Mouse (Mus musculus) thymus, postnatal 0 days (tissue): ENCODE measurements at regions not wholly inside any gene's neighbourhood (a gene's known extent, or its start where the extent isn't known, plus 50 kb on each side); places are given as distances from the start of the nearest gene placed in this dataset.

Source experiments
- DNase-seq: peaks from one replicate; pipeline ENCODE4 v3.0.0-alpha.2; 2015; ENCODE audit warnings: low spot score

- no peak for DNase-seq
Measured at GRCm38 (mm10) chr8:116229654-116230136, 275.1 kb upstream of the Dynlrb2 start.

GRCm38 (mm10) chr8:116227003-116227402 lies 277.8 kb upstream of the Dynlrb2 start:
- no peak for DNase-seq

GRCm38 (mm10) chr8:116223235-116223634 lies 281.5 kb upstream of the Dynlrb2 start:
- no peak for DNase-seq

- no peak for DNase-seq
Measured at GRCm38 (mm10) chr8:116215909-116216308, 288.9 kb upstream of the Dynlrb2 start.

- no peak for DNase-seq
Measured at GRCm38 (mm10) chr8:116215286-116215860, 289.4 kb upstream of the Dynlrb2 start.

GRCm38 (mm10) chr8:116203631-116204030 lies 301.1 kb upstream of the Dynlrb2 start:
- no peak for DNase-seq

GRCm38 (mm10) chr8:116200459-116200999 lies 304.2 kb upstream of the Dynlrb2 start:
- no peak for DNase-seq

GRCm38 (mm10) chr8:116196623-116197184 lies 308.1 kb upstream of the Dynlrb2 start:
- DNase-seq = no peak

- no peak for DNase-seq
Measured at GRCm38 (mm10) chr8:116192096-116192495, 312.7 kb upstream of the Dynlrb2 start.

GRCm38 (mm10) chr8:116185206-116185605 lies 319.6 kb upstream of the Dynlrb2 start:
- DNase-seq = no peak

- no peak for DNase-seq
Measured at GRCm38 (mm10) chr8:116184241-116184640, 320.5 kb upstream of the Dynlrb2 start.

GRCm38 (mm10) chr8:116177946-116178345 lies 326.8 kb upstream of the Dynlrb2 start:
- no peak for DNase-seq

GRCm38 (mm10) chr8:116174891-116175290 lies 329.9 kb upstream of the Dynlrb2 start:
- no peak for DNase-seq

GRCm38 (mm10) chr8:116173961-116174360 lies 330.8 kb upstream of the Dynlrb2 start:
- DNase-seq = no peak

GRCm38 (mm10) chr8:116167874-116168273 lies 336.9 kb upstream of the Dynlrb2 start:
- no peak for DNase-seq

GRCm38 (mm10) chr8:116164989-116165299 lies 339.8 kb upstream of the Dynlrb2 start:
- no peak for DNase-seq

GRCm38 (mm10) chr8:116164190-116164988 lies 340.4 kb upstream of the Dynlrb2 start:
- DNase-seq = no peak

- no peak for DNase-seq
Measured at GRCm38 (mm10) chr8:116160932-116161331, 343.8 kb upstream of the Dynlrb2 start.

GRCm38 (mm10) chr8:116143687-116144573 lies 360.8 kb upstream of the Dynlrb2 start:
- DNase-seq = peak; percentile 10

GRCm38 (mm10) chr8:116141363-116141762 lies 363.4 kb upstream of the Dynlrb2 start:
- no peak for DNase-seq

- DNase-seq = no peak
Measured at GRCm38 (mm10) chr8:116139934-116140333, 364.8 kb upstream of the Dynlrb2 start.
